Mouse (Mus musculus) G1E (cell line): ENCODE results near the gene Cln5. TPM values are rescaled to one million over a fixed set of nuclear protein-coding genes. Genes with fewer than 3 reads are reported as not detected.

ENCODE experiments used
- ATAC-seq: 2 replicates; pipeline ENCODE4 v1.8.0; 2016; ENCODE audit warnings: mild to moderate bottlenecking; ENCODE audit not compliant: insufficient number of reproducible peaks, poor library complexity, low FRiP score, severe bottlenecking; ENCODE audit errors: extremely low read depth
- DNase-seq: peaks from one replicate; pipeline ENCODE4 v3.0.0; 2012; ENCODE audit warnings: low spot score
- H3K27me3 ChIP-seq: 2 replicates; pipeline ENCODE4 v1.6.1; 2012; ENCODE audit warnings: mild to moderate bottlenecking, low read length, inconsistent platforms; ENCODE audit not compliant: insufficient read depth
- H3K36me3 ChIP-seq: replicated peaks from 2 replicates; pipeline ENCODE3; 2012; ENCODE audit warnings: mild to moderate bottlenecking, inconsistent platforms
- H3K4me1 ChIP-seq: 2 replicates; pipeline ENCODE4 v1.6.1; 2012; ENCODE audit warnings: low read depth, low read length, inconsistent platforms, mixed read lengths; ENCODE audit not compliant: insufficient read depth
- H3K4me3 ChIP-seq: 2 replicates; pipeline ENCODE4 v1.5.1; 2012; ENCODE audit warnings: low read depth, mild to moderate bottlenecking, inconsistent platforms, low read length, moderate library complexity, mixed read lengths
- H3K9me3 ChIP-seq: replicated peaks from 2 replicates; pipeline ENCODE4 v1.6.1; 2012; ENCODE audit warnings: inconsistent platforms
- TAL1 ChIP-seq: conservative IDR thresholded peaks from 2 replicates; pipeline ENCODE4 v1.6.1; 2012; ENCODE audit warnings: low read depth, low read length, inconsistent platforms, mixed read lengths
- polyA plus RNA-seq: library from polyadenylated mRNA; stranded (reverse); fragments of >175 nt; gene quantifications from 2 replicates; pipeline ENCODE4 v1.2.3, GENCODE M21; 2012
- total RNA-seq, 2 experiments: library from RNA; stranded (forward) in 1 of 2; stranded (reverse) in 1 of 2; fragments of 200-1000 nt in 1 of 2; fragments of >200 nt in 1 of 2; fragmentation: Nextera tagmentation in 1 of 2; gene quantifications; 2 replicates each; pipeline ENCODE4 v1.2.3; 2014 to 2017

Gene Cln5
- total and polyA plus RNA-seq, 3 experiments: 8.8 to 63.8 (median 49.4) TPM

DNA sequence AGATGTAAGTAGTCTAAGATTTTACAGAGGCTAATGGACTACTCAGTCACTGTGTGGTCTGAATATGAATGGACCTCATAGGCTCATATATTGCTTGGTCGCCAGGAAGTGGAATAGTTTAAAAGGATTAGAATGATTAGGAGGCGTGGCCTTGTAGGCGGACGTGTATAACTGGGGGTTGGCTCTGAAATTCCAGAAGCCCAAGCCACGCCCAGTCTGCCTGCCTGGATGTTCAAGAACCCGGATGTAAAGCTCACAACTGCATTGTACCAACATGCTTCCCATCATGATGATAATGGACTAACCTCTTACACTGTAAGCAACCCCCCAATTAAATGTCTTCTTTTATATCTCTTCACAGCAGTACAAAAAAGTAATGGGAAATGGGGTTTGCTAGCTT lies 55.7 kb downstream of the Cln5 start:
- H3K4me3 ChIP-seq: no peak overlapping the region
- H3K9me3 ChIP-seq: no peaks in the 10 kb centered on the region
- peaks cover 75% of the 10 kb centered on the region for H3K36me3 ChIP-seq
- TF ChIP-seq TAL1: no peak
- DNase-seq (no peak), ATAC-seq (no peak)
- H3K27me3 ChIP-seq: no peaks in the 10 kb centered on the region
- no peaks in the 10 kb centered on the region for H3K4me1 ChIP-seq

Other genes starting within 250 kb of the Cln5 start
- gene Kctd12, start 87.6 kb upstream of the Cln5 start, total RNA-seq (2014; fragmentation: Nextera tagmentation): 2.0 TPM in 1 of 2 replicates, not detected in the other
- under 0.01 and 0.05 TPM in 2 replicates for gene Kctd12, start 87.6 kb upstream of the Cln5 start, total RNA-seq (2017)
- gene Kctd12, start 87.6 kb upstream of the Cln5 start, polyA plus RNA-seq: 0.01 TPM in 1 of 2 replicates, not detected in the other
- gene Acod1, start 23.2 kb upstream of the Cln5 start, total RNA-seq (2014; fragmentation: Nextera tagmentation): not detected in 2 replicates
- 0.35 and 0.38 TPM in 2 replicates for gene Acod1, start 23.2 kb upstream of the Cln5 start, total RNA-seq (2017)
- not detected in 2 replicates for gene Acod1, start 23.2 kb upstream of the Cln5 start, polyA plus RNA-seq
- gene Fbxl3, start 29.4 kb downstream of the Cln5 start, total RNA-seq (2014; fragmentation: Nextera tagmentation): 47.9 and 50.8 TPM in 2 replicates
- gene Fbxl3, start 29.4 kb downstream of the Cln5 start, total RNA-seq (2017): 81.0 and 101 TPM in 2 replicates
- gene Fbxl3, start 29.4 kb downstream of the Cln5 start, polyA plus RNA-seq: 12.0 and 12.6 TPM in 2 replicates